Comparison of ENCODE assay signal across 9 mouse cellular contexts in the genomic region with DNA sequence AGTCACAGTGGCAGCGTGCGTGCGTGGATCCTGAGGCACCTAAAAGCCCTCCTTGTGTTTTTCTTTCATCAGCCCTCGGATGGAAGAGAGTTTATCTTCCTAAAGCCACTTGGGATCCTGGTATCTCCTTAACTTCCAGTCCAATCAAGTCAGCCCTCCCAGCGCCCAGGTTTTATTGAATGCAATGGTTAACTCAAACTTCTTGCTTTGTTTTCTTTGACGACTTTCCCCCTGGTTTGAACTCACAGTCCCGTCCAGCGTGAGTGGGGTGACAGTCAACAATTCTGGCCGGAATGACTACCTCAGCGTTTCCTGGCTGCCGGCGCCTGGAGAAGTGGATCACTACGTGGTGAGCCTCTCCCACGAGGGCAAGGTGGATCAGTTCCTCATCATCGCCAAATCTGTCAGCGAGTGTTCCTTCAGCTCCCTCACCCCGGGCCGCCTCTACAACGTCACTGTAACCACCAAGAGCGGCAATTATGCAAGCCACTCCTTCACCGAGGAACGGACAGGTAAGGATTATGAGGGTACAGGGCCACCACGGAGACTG. TPM values are rescaled to one million over a fixed set of nuclear protein-coding genes. Genes with fewer than 3 reads are reported as not detected.
A peak's percentile ranks its signal among the peaks of the same experiment; 100 is the strongest.
DNase-seq lines count a peak whose midpoint lies in the region; ATAC-seq and TF ChIP-seq lines count a peak whose summit lies in the region.
"Had no signal": no experiment of that assay in that cellular context is flagged by ENCODE, and none has a peak within 500 bp of the region (broad histone marks: within the 10 kb centered on the region; RNA-seq: fewer than 3 reads in every experiment).

No protein-coding gene starts in this region.

- no peak for TF ChIP-seq EP300 in heart, adult 2 months (IDR thresholded peaks at IDR 0.05; ENCODE audit: insufficient read depth, low read depth, low read length)

- H3K4me1 ChIP-seq in heart, adult 2 months (ENCODE audit: control insufficient read depth, insufficient read depth, low read length): no peaks in the 10 kb centered on the region
- H3K4me1 ChIP-seq in hindbrain, embryonic 10.5 days (replicated peaks): peaks cover 14% of the 10 kb centered on the region
- H3K4me1 ChIP-seq in midbrain, embryonic 11.5 days (ENCODE audit: control insufficient read depth, insufficient read depth, low read length): 0 out of 2 replicates have a peak, but pooled peaks cover 2% of the 10 kb centered on the region

- WGBS in heart, adult 2 months: 51% methylated on average over 23 of the region's 23 CpGs
- WGBS in hindbrain, embryonic 10.5 days: 23% methylated on average over 23 of the region's 23 CpGs
- 18% methylated on average over 23 of the region's 23 CpGs for WGBS in midbrain, embryonic 11.5 days

- peak overlapping the region; percentile 38 for H3K4me2 ChIP-seq in midbrain, embryonic 11.5 days

- intact Hi-C loops in heart, adult 2 months (cut with DNase I): loop anchor here (1.0 to 10.0 kb wide), 4 partner anchors 141 to 561 kb away; partner anchors contain the start of genes Cnot2 and Kcnmb4

- H3K27me3 ChIP-seq in heart, adult 2 months (ENCODE audit: control insufficient read depth, insufficient read depth, low read length): no peaks in the 10 kb centered on the region
- H3K27me3 ChIP-seq in hindbrain, embryonic 10.5 days (ENCODE audit: insufficient read depth, poor library complexity, severe bottlenecking): no peaks in the 10 kb centered on the region
- H3K27me3 ChIP-seq in midbrain, embryonic 11.5 days (ENCODE audit: control insufficient read depth, insufficient read depth, low read length): no peaks in the 10 kb centered on the region

- no peak for TF ChIP-seq POLR2A in heart, adult 2 months (IDR thresholded peaks at IDR 0.05; ENCODE audit: insufficient read depth, low read depth, low read length)

- H3K79me2 ChIP-seq in heart, adult 2 months (replicated peaks; ENCODE audit: control insufficient read depth, insufficient read depth, low read length): no peaks in the 10 kb centered on the region

- no peak overlapping the region for H3K4me3 ChIP-seq in heart, adult 2 months
- peak overlapping the region; percentile 38 for H3K4me3 ChIP-seq in hindbrain, embryonic 10.5 days
- peak overlapping the region; percentile 8; the same call in 1 of the 2 replicates for H3K4me3 ChIP-seq in midbrain, embryonic 11.5 days (ENCODE audit: low read depth, low read length)
- H3K4me3 ChIP-seq: myocyte had no signal

- H3K9me3 ChIP-seq in hindbrain, embryonic 10.5 days: no peaks in the 10 kb centered on the region
- no peaks in the 10 kb centered on the region for H3K9me3 ChIP-seq in midbrain, embryonic 11.5 days (ENCODE audit: control insufficient read depth, low read length)

- H3K9ac ChIP-seq in heart, adult 2 months (ENCODE audit: low read depth, low read length): no peak overlapping the region
- no peak overlapping the region for H3K9ac ChIP-seq in midbrain, embryonic 11.5 days (ENCODE audit: low read length)

- TF ChIP-seq CTCF in heart, adult 2 months (IDR thresholded peaks at IDR 0.05): no peak

- peaks cover 8% of the 10 kb centered on the region for H3K36me3 ChIP-seq in heart, adult 2 months (ENCODE audit: control insufficient read depth, insufficient read depth, low read length)
- H3K36me3 ChIP-seq in hindbrain, embryonic 10.5 days: no peaks in the 10 kb centered on the region
- no peaks in the 10 kb centered on the region for H3K36me3 ChIP-seq in midbrain, embryonic 11.5 days (ENCODE audit: control insufficient read depth, insufficient read depth, low read length)

- peak; percentile 85 for DNase-seq in heart, adult 11 months
- no peak for DNase-seq in heart, adult 2 months
- DNase-seq in hindbrain, embryonic 10.5 days (ENCODE audit: low spot score): peak; percentile 11
- peak; percentile 90 for DNase-seq in midbrain, embryonic 11.5 days (ENCODE audit: low spot score, missing footprints)
- no peak for DNase-seq in layer of hippocampus, postnatal 10 days (ENCODE audit: low spot score in 2 of 2)
- DNase-seq in layer of hippocampus, adult 9-11 months: no peak
- no peak for DNase-seq in spleen, postnatal 4 days (ENCODE audit: low spot score in 2 of 2)

- H3K27ac ChIP-seq in heart, adult 2 months: no peak overlapping the region
- H3K27ac ChIP-seq in hindbrain, embryonic 10.5 days: no peak overlapping the region
- no peak overlapping the region for H3K27ac ChIP-seq in midbrain, embryonic 11.5 days (ENCODE audit: low read depth, low read length)

- ATAC-seq in cerebellum, adult (ENCODE audit: insufficient number of reproducible peaks, low FRiP score, low TSS enrichment): peak; percentile 41; the same call in 1 of the 2 replicates
- ATAC-seq in midbrain, embryonic 11.5 days (ENCODE audit: low FRiP score): 0 out of 2 replicates have a peak, but pooled peaks have one; percentile 11

RNA-seq across cellular contexts. Expression of gene Ptprb, which starts 55.7 kb away (rescaled TPM):
- 10 to 100 TPM; 63.1 to 66.3 TPM for total RNA-seq in heart, adult 2 months (2021)
- polyA plus RNA-seq in heart, adult 2 months (2012; rRNA removed): 14.8 and 25.1 TPM in 2 replicates
- polyA plus RNA-seq in hindbrain, embryonic 10.5 days (2016; fragmentation: Nextera tagmentation; extraction: Ambion mirVana): 2.1 and 2.2 TPM in 2 replicates
- polyA plus RNA-seq in midbrain, embryonic 11.5 days (2014; fragmentation: Nextera tagmentation; extraction: Ambion mirVana): 2.9 and 3.1 TPM in 2 replicates
- total RNA-seq in layer of hippocampus, postnatal 10 days (2021): 10 to 100 TPM; 18.8 to 19.9 TPM

Comparison
In these comparisons a context has a peak if more than half of its experiments do, and no peak if none do; other contexts are left out.
1. DNase-seq: peak in heart, adult 11 months (single experiment), hindbrain, embryonic 10.5 days (single experiment) and midbrain, embryonic 11.5 days (single experiment); none in heart, adult 2 months (0 of 2), layer of hippocampus, postnatal 10 days (0 of 2), layer of hippocampus, adult 9-11 months (single experiment) and spleen, postnatal 4 days (0 of 2).